Mouse (Mus musculus) kidney, postnatal 10 days (tissue): ENCODE results near the gene Stoml1.

Experiments
- DNase-seq: peaks from one replicate; pipeline ENCODE4 v3.0.0; 2021; ENCODE audit warnings: mixed read lengths

Gene Stoml1

GRCm38 (mm10) chr9:58272855-58273254, 19.9 kb downstream of the Stoml1 start:
- DNase-seq: no peak

- DNase-seq: no peak
Observed at GRCm38 (mm10) chr9:58274101-58274604, 21.2 kb downstream of the Stoml1 start.

GRCm38 (mm10) chr9:58274626-58275025, 21.7 kb downstream of the Stoml1 start:
- DNase-seq: no peak

- peak; percentile 76 for DNase-seq
Observed at GRCm38 (mm10) chr9:58275115-58275774, 22.3 kb downstream of the Stoml1 start.

GRCm38 (mm10) chr9:58275797-58276196, 22.8 kb downstream of the Stoml1 start:
- DNase-seq: no peak

GRCm38 (mm10) chr9:58276346-58276745, 23.4 kb downstream of the Stoml1 start:
- no peak for DNase-seq

- DNase-seq: no peak
Observed at GRCm38 (mm10) chr9:58278313-58278712, 25.3 kb downstream of the Stoml1 start.

- no peak for DNase-seq
Observed at GRCm38 (mm10) chr9:58278821-58279723, 26.1 kb downstream of the Stoml1 start.

GRCm38 (mm10) chr9:58279780-58280179, 26.8 kb downstream of the Stoml1 start:
- DNase-seq: no peak

GRCm38 (mm10) chr9:58280259-58281109, 27.5 kb downstream of the Stoml1 start:
- peak; percentile 78 for DNase-seq

GRCm38 (mm10) chr9:58281597-58281996, 28.6 kb downstream of the Stoml1 start:
- peak; percentile 59 for DNase-seq

GRCm38 (mm10) chr9:58283431-58283830, 30.5 kb downstream of the Stoml1 start:
- DNase-seq: no peak

- peak; percentile 64 for DNase-seq
Observed at GRCm38 (mm10) chr9:58289090-58289489, 36.1 kb downstream of the Stoml1 start.

- DNase-seq: peak; percentile 32
Observed at GRCm38 (mm10) chr9:58289901-58290300, 36.9 kb downstream of the Stoml1 start.

- DNase-seq: no peak
Observed at GRCm38 (mm10) chr9:58294527-58294926, 41.6 kb downstream of the Stoml1 start.

- DNase-seq: no peak
Observed at GRCm38 (mm10) chr9:58295345-58295744, 42.4 kb downstream of the Stoml1 start.

- peak; percentile 84 for DNase-seq
Observed at GRCm38 (mm10) chr9:58295766-58296361, 42.9 kb downstream of the Stoml1 start.

- DNase-seq: no peak
Observed at GRCm38 (mm10) chr9:58297065-58297464, 44.1 kb downstream of the Stoml1 start.

GRCm38 (mm10) chr9:58297961-58298477, 45.1 kb downstream of the Stoml1 start:
- no peak for DNase-seq

- DNase-seq: no peak
Observed at GRCm38 (mm10) chr9:58299356-58299799, 46.4 kb downstream of the Stoml1 start.

- DNase-seq: peak; percentile 13
Observed at GRCm38 (mm10) chr9:58303115-58303514, 50.2 kb downstream of the Stoml1 start.
